Mouse (Mus musculus) heart, embryonic 12.5 days (tissue): Measurements from ENCODE around the gene Tbx5. TPM values are rescaled to one million over a fixed set of nuclear protein-coding genes. Genes with fewer than 3 reads are reported as not detected.

Source experiments
- ATAC-seq: fragments of 200-750 bp; cut with Nextera tagmentation; 2 replicates; pipeline ENCODE4 v1.8.0; 2017; ENCODE audit warnings: moderate TSS enrichment, moderate library complexity; ENCODE audit not compliant: insufficient number of reproducible peaks, low FRiP score
- H3K27ac ChIP-seq: fragments of 300-500 bp; sonication (generic); 2 replicates; pipeline ENCODE4 v1.5.1; 2016; ENCODE audit warnings: mild to moderate bottlenecking, moderate library complexity; ENCODE audit not compliant: poor library complexity, severe bottlenecking
- H3K27me3 ChIP-seq: fragments of 300-500 bp; sonication (generic); replicated peaks from 2 replicates; pipeline ENCODE4 v1.6.1; 2016; ENCODE audit warnings: mild to moderate bottlenecking, moderate library complexity
- H3K36me3 ChIP-seq: fragments of 300-500 bp; sonication (generic); 2 replicates; pipeline ENCODE4 v1.6.1; 2016; ENCODE audit warnings: mild to moderate bottlenecking, moderate library complexity
- H3K4me1 ChIP-seq: fragments of 300-500 bp; sonication (generic); replicated peaks from 2 replicates; pipeline ENCODE4 v1.6.1; 2016; ENCODE audit warnings: mild to moderate bottlenecking
- H3K4me2 ChIP-seq: fragments of 300-500 bp; sonication (generic); 2 replicates; pipeline ENCODE4 v1.6.1; 2016; ENCODE audit warnings: mild to moderate bottlenecking, moderate library complexity
- H3K4me3 ChIP-seq: fragments of 300-500 bp; sonication (generic); 2 replicates; pipeline ENCODE4 v1.5.1; 2016; ENCODE audit warnings: mild to moderate bottlenecking
- H3K9ac ChIP-seq: fragments of 300-500 bp; sonication (generic); 2 replicates; pipeline ENCODE4 v1.6.1; 2016; ENCODE audit warnings: mild to moderate bottlenecking, moderate library complexity
- H3K9me3 ChIP-seq: fragments of 300-500 bp; sonication (generic); replicated peaks from 2 replicates; pipeline ENCODE4 v1.6.1; 2016; ENCODE audit warnings: mild to moderate bottlenecking, moderate library complexity
- WGBS: fragments of 180-500 bp; shearing (Covaris S2); methylation state at CpG from one replicate; pipeline ENCODE4 v1.1.7; 2016; 5-methylcytosine and 5-hydroxymethylcytosine counted together
- polyA plus RNA-seq: library from polyadenylated mRNA; unstranded; fragments of >200 nt; fragmentation: Nextera tagmentation; extraction: Ambion mirVana; gene quantifications from 2 replicates; pipeline ENCODE4 v1.2.1, GENCODE M21; 2016

The Tbx5 gene
- polyA plus RNA-seq, 1 experiment from 2014 or later: 42.6 TPM

- Histone ChIP-seq H3K9me3 (no peaks in the 10 kb centered on the region), H3K36me3 (0 out of 2 replicates have a peak, but pooled peaks cover 4% of the 10 kb centered on the region), H3K27me3 (peaks cover 9% of the 10 kb centered on the region; the same call in 1 of the 2 replicates), H3K9ac (peak overlapping the region; percentile 92), H3K4me3 (peak overlapping the region; percentile 67), H3K4me2 (peak overlapping the region; percentile 89), H3K27ac (peak overlapping the region; percentile 95), H3K4me1 (peaks cover 31% of the 10 kb centered on the region)
- peak; percentile 43; the same call in 1 of the 2 replicates for ATAC-seq
- WGBS: under 1% methylated on average over 30 of the region's 30 CpGs
Observed at GRCm38 (mm10) chr5:119835053-119835867, 2.8 kb downstream of the Tbx5 start.

DNA sequence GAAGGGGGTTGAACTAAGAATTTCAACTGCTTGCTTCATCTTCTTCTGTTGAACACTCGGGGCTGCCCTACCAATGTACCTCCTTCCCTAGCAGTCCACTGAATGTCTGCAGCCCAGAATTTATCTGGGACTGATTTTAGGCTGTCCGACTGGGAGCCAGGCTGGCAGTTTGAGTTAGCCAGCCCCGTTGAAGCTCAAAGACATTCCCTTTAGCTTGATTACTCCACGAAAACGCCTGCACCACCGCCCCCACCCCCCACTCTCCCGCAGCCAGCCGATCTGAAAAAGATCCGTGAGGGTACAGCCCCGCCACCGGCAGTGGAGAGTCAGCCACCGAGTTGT lies 3.4 kb downstream of the Tbx5 start:
- Histone ChIP-seq H3K4me1 (peaks cover 36% of the 10 kb centered on the region), H3K36me3 (0 out of 2 replicates have a peak, but pooled peaks cover 7% of the 10 kb centered on the region), H3K27ac (peak overlapping the region; percentile 95), H3K9ac (peak overlapping the region; percentile 92), H3K9me3 (no peaks in the 10 kb centered on the region), H3K4me3 (peak overlapping the region; percentile 67), H3K4me2 (peak overlapping the region; percentile 89), H3K27me3 (peaks cover 9% of the 10 kb centered on the region; the same call in 1 of the 2 replicates)
- ATAC-seq: no peak
- WGBS: 1% methylated on average over 12 of the region's 12 CpGs

DNA sequence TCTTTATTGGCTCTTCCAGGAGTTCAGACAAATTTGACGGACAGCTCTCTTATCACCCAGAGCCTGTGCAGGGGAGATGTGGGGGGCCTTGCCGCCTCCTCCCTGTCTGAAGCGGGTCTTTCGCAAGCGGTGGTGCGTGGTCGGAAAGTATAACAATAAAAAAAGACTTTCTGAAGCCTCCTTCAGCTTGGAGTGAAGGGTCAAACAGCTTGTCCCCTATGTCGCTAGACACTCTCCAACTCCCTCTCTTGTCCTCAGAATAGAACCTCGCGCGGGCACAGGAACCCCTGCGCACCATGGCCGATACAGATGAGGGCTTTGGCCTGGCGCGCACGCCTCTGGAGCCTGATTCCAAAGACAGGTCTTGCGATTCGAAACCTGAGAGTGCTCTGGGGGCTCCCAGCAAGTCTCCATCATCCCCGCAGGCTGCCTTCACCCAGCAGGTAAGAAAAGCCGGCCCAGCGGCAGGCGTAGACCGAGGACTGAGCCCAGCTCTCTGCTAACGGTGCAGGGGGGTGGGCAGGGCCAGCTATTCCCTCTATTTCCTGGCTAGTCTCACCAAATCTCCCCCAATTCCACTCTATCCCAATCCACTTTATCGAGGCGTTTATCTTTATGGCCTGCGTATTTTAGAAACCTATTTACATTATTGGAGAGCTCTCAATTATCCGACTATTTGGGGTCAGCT lies 4.3 kb downstream of the Tbx5 start:
- 0 out of 2 replicates have a peak, but pooled peaks cover 7% of the 10 kb centered on the region for H3K36me3 ChIP-seq
- H3K27ac ChIP-seq: peak overlapping the region; percentile 95
- H3K27me3 ChIP-seq: peaks cover 9% of the 10 kb centered on the region; the same call in 1 of the 2 replicates
- peak overlapping the region; percentile 92 for H3K9ac ChIP-seq
- H3K4me1 ChIP-seq: peaks cover 38% of the 10 kb centered on the region
- under 1% methylated on average over 28 of the region's 28 CpGs for WGBS
- ATAC-seq: no peak
- H3K4me2 ChIP-seq: peak overlapping the region; percentile 89
- peak overlapping the region; percentile 67 for H3K4me3 ChIP-seq
- no peaks in the 10 kb centered on the region for H3K9me3 ChIP-seq

DNA sequence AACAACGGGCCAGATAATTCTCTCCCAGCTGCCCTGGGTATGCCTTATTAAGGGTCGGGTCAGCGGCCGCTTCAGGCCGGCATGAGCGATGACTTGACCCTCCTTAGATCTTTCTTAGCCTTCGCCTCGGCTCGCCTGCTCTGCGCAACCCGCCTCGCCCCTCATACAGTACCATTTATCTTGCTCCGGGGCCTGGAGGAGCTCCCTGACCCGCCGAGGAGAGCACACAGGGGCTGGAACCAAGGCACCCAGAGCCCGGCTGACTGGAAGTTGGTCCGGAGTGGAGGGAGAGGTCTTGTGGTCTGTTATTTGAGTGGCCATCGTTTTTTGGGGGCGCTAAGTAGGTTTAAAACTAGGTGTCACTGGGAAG lies 4.8 kb downstream of the Tbx5 start:
- Histone ChIP-seq H3K4me2 (peak overlapping the region; percentile 89), H3K27me3 (peaks cover 11% of the 10 kb centered on the region; the same call in 1 of the 2 replicates), H3K4me3 (peak overlapping the region; percentile 67), H3K4me1 (peaks cover 43% of the 10 kb centered on the region), H3K36me3 (peaks cover 12% of the 10 kb centered on the region; the same call in 1 of the 2 replicates), H3K9me3 (no peaks in the 10 kb centered on the region), H3K9ac (peak overlapping the region; percentile 92), H3K27ac (peak overlapping the region; percentile 95)
- 3% methylated on average over 19 of the region's 19 CpGs for WGBS
- ATAC-seq: no peak

- Histone ChIP-seq H3K4me1 (peaks cover 49% of the 10 kb centered on the region), H3K9me3 (no peaks in the 10 kb centered on the region), H3K27ac (peak overlapping the region; percentile 83; the same call in 1 of the 2 replicates), H3K4me2 (peak overlapping the region; percentile 77), H3K4me3 (peak overlapping the region; percentile 67), H3K36me3 (peaks cover 16% of the 10 kb centered on the region; the same call in 1 of the 2 replicates), H3K9ac (peak overlapping the region; percentile 84), H3K27me3 (peaks cover 16% of the 10 kb centered on the region; the same call in 1 of the 2 replicates)
- 30% methylated on average over 3 of the region's 3 CpGs for WGBS
- ATAC-seq: no peak
Observed at GRCm38 (mm10) chr5:119837861-119838260, 5.4 kb downstream of the Tbx5 start.

- Histone ChIP-seq H3K4me1 (peaks cover 55% of the 10 kb centered on the region), H3K27ac (peak overlapping the region; percentile 83), H3K4me2 (peak overlapping the region; percentile 77), H3K9ac (peak overlapping the region; percentile 84), H3K4me3 (peak overlapping the region; percentile 67), H3K36me3 (peaks cover 17% of the 10 kb centered on the region; the same call in 1 of the 2 replicates), H3K9me3 (no peaks in the 10 kb centered on the region), H3K27me3 (peaks cover 17% of the 10 kb centered on the region; the same call in 1 of the 2 replicates)
- no peak for ATAC-seq
- 22% methylated on average over 7 of the region's 7 CpGs for WGBS
Observed at GRCm38 (mm10) chr5:119838441-119838840, 6.0 kb downstream of the Tbx5 start.

DNA sequence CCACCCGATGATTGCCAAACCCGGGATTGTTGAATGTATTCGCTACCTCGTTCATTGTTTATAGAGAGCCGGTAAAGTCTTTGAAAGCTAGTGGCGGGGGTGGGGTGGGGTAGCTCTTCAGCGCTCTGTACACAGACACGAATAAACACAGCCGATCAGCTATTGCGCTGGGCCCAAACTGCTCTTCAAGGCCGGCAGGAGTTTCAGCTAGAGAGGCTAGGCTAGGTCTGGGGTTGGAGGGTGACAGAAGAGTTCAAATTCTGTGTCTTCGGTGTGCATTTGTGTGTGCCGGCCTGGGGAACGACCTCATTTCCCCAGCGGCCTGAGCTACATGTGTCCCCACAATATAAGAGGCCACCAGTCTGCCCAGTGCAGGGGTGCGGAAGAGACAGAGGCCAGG lies 6.7 kb downstream of the Tbx5 start:
- H3K27me3 ChIP-seq: peaks cover 14% of the 10 kb centered on the region; the same call in 1 of the 2 replicates

DNA sequence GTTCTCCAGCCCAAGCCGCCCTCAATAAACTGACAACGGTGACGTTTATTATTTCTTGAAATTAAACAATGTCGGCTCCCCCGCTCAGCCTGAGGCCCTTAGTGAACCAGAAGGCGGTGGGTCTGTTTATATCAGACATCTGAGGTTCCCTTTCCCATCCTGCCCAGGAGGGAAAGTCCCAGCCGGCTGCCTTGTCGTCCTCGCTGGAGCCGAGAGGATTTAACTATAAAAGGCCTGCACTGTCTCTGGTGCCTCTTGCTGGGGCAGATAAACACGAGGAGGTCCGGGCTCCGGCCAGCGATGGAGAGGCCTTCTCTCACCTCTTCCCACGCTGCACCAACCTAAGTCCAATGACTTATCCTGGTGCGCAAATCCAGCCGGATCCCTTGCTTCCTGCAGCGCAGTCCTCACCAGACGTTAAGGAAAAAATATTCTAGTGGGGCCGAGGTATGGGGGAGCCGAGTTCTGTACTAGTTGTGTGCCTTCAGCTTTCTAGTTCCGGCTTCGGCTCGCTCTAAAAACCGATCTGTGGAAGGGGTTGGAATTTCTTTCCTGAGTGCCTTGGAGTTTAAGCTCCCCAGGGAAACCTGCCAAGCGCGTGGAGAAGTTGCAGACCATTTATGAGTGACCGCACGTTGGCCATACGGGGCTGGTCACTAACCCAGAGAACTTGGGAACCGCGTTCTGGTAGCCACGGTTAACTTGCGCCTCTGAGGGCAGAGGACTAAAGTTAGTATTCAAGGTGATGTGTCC lies 7.3 kb downstream of the Tbx5 start:
- H3K27ac ChIP-seq: peak overlapping the region; percentile 83
- peaks cover 14% of the 10 kb centered on the region; the same call in 1 of the 2 replicates for H3K27me3 ChIP-seq
- H3K4me2 ChIP-seq: peak overlapping the region; percentile 77
- H3K4me3 ChIP-seq: peak overlapping the region; percentile 67
- ATAC-seq: no peak
- peaks cover 20% of the 10 kb centered on the region; the same call in 1 of the 2 replicates for H3K36me3 ChIP-seq
- H3K4me1 ChIP-seq: peaks cover 58% of the 10 kb centered on the region
- WGBS: 3% methylated on average over 34 of the region's 34 CpGs
- H3K9me3 ChIP-seq: no peaks in the 10 kb centered on the region
- peak overlapping the region; percentile 84 for H3K9ac ChIP-seq

More for the DNA sequence above, 6.7 kb downstream of the Tbx5 start:
- Histone ChIP-seq H3K4me3 (peak overlapping the region; percentile 67), H3K9ac (peak overlapping the region; percentile 84), H3K4me2 (peak overlapping the region; percentile 77), H3K36me3 (peaks cover 20% of the 10 kb centered on the region; the same call in 1 of the 2 replicates), H3K4me1 (peaks cover 55% of the 10 kb centered on the region), H3K27ac (peak overlapping the region; percentile 83), H3K9me3 (no peaks in the 10 kb centered on the region)
- ATAC-seq: no peak
- WGBS: 6% methylated on average over 16 of the region's 16 CpGs

DNA sequence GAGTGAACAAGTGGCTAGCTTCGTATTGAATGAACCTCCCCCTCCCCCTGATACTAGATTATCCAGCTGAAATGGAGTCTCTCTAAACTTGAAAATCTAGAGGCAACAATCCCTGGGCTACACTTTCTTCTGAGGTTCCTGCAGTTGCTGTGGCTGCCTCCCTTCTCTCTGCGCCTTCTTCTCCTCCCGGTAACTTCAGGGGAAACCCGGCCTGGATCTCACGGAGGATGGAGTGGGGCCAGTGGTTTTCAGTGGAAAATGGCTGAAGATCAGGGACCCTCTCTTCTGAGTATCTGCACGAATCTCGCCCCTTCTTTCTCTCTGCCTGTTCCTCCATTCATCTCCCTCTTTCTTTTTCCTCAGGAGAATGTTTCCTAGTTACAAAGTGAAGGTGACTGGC lies 7.9 kb downstream of the Tbx5 start:
- peak overlapping the region; percentile 77 for H3K4me2 ChIP-seq
- peak overlapping the region; percentile 83 for H3K27ac ChIP-seq
- no peaks in the 10 kb centered on the region for H3K9me3 ChIP-seq
- H3K36me3 ChIP-seq: peaks cover 24% of the 10 kb centered on the region; the same call in 1 of the 2 replicates
- WGBS: 8% methylated on average over 7 of the region's 7 CpGs
- H3K9ac ChIP-seq: peak overlapping the region; percentile 84
- peak overlapping the region; percentile 67 for H3K4me3 ChIP-seq
- peaks cover 14% of the 10 kb centered on the region; the same call in 1 of the 2 replicates for H3K27me3 ChIP-seq
- H3K4me1 ChIP-seq: peaks cover 64% of the 10 kb centered on the region
- no peak for ATAC-seq

GRCm38 (mm10) chr5:119841634-119842420 lies 9.4 kb downstream of the Tbx5 start:
- Histone ChIP-seq H3K4me2 (peak overlapping the region; percentile 55), H3K9ac (peak overlapping the region; percentile 69), H3K27ac (peak overlapping the region; percentile 71), H3K36me3 (peaks cover 38% of the 10 kb centered on the region), H3K9me3 (no peaks in the 10 kb centered on the region), H3K4me3 (peak overlapping the region; percentile 10; the same call in 1 of the 2 replicates), H3K4me1 (peaks cover 68% of the 10 kb centered on the region), H3K27me3 (peaks cover 14% of the 10 kb centered on the region; the same call in 1 of the 2 replicates)
- WGBS: 22% methylated on average over 26 of the region's 26 CpGs
- no peak for ATAC-seq
